Mouse (Mus musculus): ENCODE results near the gene Patj. TPM values are rescaled to one million over a fixed set of nuclear protein-coding genes. Genes with fewer than 3 reads are reported as not detected.

Patj gene
- total and polyA plus RNA-seq, 2 experiments from 2014 or later, result 11.6 to 24.6 TPM

DNA sequence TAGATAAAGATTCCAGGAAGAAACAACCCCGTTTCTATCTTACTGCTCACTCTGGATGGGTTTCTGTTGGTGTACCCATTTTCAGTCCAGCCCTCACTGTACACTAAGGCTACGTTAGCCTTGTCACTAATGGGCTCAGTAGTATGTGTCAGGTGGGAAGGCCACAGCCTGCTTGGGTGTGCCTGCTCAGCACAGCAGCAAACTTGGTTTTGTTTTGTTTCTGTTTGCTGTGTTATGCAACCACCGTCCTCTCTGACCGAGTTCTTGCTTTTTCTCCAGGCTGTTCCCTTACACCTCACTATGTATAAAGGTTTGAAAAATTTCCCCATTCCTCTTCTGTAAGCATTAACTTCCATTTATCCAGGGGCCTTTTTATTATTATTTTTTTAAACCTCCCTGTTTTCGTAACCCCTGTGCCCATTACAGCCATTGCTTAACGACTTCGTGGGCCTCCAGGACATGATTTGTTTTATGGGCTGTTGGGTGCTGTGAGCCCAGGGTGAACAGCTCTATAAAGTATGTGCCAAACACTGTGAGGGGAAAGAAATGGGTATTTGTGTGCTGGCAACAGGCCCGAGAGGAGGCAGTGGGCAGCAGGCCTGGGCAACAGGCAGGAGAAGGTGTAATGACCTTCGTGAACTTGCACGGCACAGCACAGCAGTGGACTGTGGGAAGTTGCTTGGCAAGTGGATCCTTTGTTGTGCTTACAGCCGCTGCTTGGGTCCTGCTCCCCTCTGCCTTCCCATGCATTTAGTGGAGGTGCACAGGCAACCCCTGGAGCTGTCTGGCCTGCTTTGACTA lies 113.1 kb downstream of the Patj start:
- peak; percentile 35 for DNase-seq (ENCODE audit: low spot score)
- WGBS, result 58% methylated on average over 11 of the region's 11 CpGs

DNA sequence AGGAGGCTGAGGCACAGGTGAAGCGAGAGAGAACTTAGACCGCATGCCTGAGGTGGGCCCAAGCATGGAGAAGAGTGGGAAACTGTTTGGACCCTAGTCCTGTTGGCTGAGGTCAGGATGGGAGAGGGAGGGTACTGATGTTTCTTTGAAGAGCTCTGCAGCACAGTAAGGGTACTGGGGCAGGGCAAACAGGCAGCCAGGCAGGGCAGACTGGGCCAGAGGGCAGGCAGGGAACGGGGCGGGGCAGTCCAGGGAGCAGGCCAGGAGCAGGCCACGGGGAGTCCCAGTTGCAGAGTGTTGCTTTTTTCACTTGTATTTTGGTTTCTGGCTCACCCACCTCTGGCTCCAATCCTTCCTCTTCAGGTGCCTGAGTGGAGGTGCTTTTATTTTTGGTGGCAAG lies 114.4 kb downstream of the Patj start:
- Histone ChIP-seq H3K4me1 (ENCODE audit: insufficient read depth, low read length) (no peaks in the 10 kb centered on the region), H3K36me3 (ENCODE audit: insufficient read depth, low read length) (no peaks in the 10 kb centered on the region), H3K4me3 (ENCODE audit: low read length) (no peak overlapping the region), H3K27me3 (ENCODE audit: insufficient read depth, low read length) (no peaks in the 10 kb centered on the region), H3K4me2 (ENCODE audit: low read depth, low read length) (no peak overlapping the region), H3K27ac (no peak overlapping the region), H3K9me3 (ENCODE audit: low read length) (no peaks in the 10 kb centered on the region), H3K9ac (replicated peaks; ENCODE audit: low read length) (no peak overlapping the region)
- WGBS, result 77% methylated on average over 5 of the region's 5 CpGs
- ATAC-seq, result no peak
- TF ChIP-seq CTCF (IDR thresholded peaks at IDR 0.05; ENCODE audit: low read depth), result no peak
- DNase-seq (ENCODE audit: low spot score), result no peak

More for the DNA sequence above, 113.1 kb downstream of the Patj start:
- TF ChIP-seq CTCF (IDR thresholded peaks at IDR 0.05; ENCODE audit: low read depth), result no peak
- H3K4me2 ChIP-seq (ENCODE audit: low read depth, low read length), result no peak overlapping the region
- H3K27ac ChIP-seq, result peak overlapping the region; percentile 15; the same call in 1 of the 2 replicates
- H3K9ac ChIP-seq (replicated peaks; ENCODE audit: low read length), result no peak overlapping the region
- peak; percentile 33; the same call in 1 of the 2 replicates for ATAC-seq
- no peaks in the 10 kb centered on the region for H3K9me3 ChIP-seq (ENCODE audit: low read length)
- no peak overlapping the region for H3K4me3 ChIP-seq (ENCODE audit: low read length)
- H3K36me3 ChIP-seq (ENCODE audit: insufficient read depth, low read length), result no peaks in the 10 kb centered on the region
- no peaks in the 10 kb centered on the region for H3K27me3 ChIP-seq (ENCODE audit: insufficient read depth, low read length)
- no peaks in the 10 kb centered on the region for H3K4me1 ChIP-seq (ENCODE audit: insufficient read depth, low read length)

DNA sequence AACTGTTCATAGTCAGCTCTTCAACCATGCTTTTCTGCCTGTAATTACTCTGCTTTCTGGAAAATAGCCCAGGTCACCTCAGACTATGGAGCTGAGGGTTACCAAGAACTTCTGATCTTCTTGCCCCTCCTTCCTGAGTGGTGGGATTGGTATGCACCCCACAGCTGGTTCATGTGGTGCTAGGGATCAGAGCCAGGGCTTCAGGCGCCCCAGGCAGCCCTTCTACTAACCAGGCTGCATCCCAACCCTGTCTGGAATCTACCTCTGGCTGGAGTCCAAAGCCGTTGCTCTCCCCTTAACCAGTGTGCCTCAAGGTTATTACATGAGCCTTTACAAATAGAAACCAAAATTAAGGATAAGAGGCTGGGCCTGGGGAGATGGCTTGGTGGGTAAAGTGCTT lies 115.7 kb downstream of the Patj start:
- ATAC-seq, result peak; percentile 52; the same call in 1 of the 2 replicates

DNA sequence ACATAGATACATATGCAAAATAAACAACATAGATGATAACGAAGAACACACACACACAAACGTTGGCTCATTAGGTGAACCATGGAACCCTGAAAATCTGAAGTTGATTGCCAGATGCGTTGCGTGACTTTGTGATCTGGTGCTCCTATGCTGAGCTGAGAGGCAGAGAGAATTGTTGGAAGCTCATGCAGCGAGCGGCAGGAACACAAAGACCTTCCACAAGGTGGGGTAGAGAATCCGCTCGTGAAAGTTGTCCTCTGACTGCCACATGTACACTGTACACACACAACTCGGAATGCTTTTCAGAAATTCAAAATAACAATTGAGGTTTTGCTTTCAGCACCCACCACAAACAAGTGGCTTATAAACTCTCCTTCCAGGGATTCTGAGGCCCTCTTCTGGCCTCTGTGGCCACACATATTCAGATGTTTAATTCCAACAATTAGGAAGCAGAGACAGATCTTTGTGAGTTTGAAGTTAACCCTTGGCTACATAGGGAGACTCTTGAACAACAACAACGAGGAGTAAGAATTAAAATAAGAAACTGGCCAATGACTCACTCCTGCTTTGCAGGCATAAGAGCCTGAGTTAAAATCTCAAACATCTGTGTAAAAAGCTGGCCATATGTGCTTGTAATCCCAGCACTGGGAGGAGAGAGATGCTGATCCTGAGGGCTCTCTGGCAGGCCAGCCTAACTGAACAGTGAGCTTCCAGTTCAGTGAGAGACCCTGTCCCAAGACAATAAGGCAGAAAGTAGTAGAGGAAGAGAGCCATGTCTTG lies 116.6 kb downstream of the Patj start:
- WGBS, result 66% methylated on average over 10 of the region's 10 CpGs
- no peak overlapping the region for H3K4me3 ChIP-seq (ENCODE audit: low read length)
- no peak overlapping the region for H3K4me2 ChIP-seq (ENCODE audit: low read depth, low read length)
- ATAC-seq (no peak; the same call in 1 of the 2 replicates), DNase-seq (ENCODE audit: low spot score) (peak; percentile 38)
- no peak overlapping the region for H3K9ac ChIP-seq (replicated peaks; ENCODE audit: low read length)
- no peaks in the 10 kb centered on the region for H3K36me3 ChIP-seq (ENCODE audit: insufficient read depth, low read length)
- H3K27me3 ChIP-seq (ENCODE audit: insufficient read depth, low read length), result no peaks in the 10 kb centered on the region
- peak; percentile 26; the same call in 1 of the 2 replicates for TF ChIP-seq CTCF (IDR thresholded peaks at IDR 0.05; ENCODE audit: low read depth)
- H3K27ac ChIP-seq, result no peak overlapping the region
- H3K9me3 ChIP-seq (ENCODE audit: low read length), result no peaks in the 10 kb centered on the region
- no peaks in the 10 kb centered on the region for H3K4me1 ChIP-seq (ENCODE audit: insufficient read depth, low read length)

More for the DNA sequence above, 115.7 kb downstream of the Patj start:
- no peak overlapping the region for H3K27ac ChIP-seq
- WGBS, result 34% methylated on average over 2 of the region's 2 CpGs
- no peak overlapping the region for H3K9ac ChIP-seq (replicated peaks; ENCODE audit: low read length)
- no peaks in the 10 kb centered on the region for H3K27me3 ChIP-seq (ENCODE audit: insufficient read depth, low read length)
- no peaks in the 10 kb centered on the region for H3K4me1 ChIP-seq (ENCODE audit: insufficient read depth, low read length)
- no peak overlapping the region for H3K4me2 ChIP-seq (ENCODE audit: low read depth, low read length)
- no peaks in the 10 kb centered on the region for H3K9me3 ChIP-seq (ENCODE audit: low read length)
- DNase-seq (ENCODE audit: low spot score), result peak; percentile 34
- no peaks in the 10 kb centered on the region for H3K36me3 ChIP-seq (ENCODE audit: insufficient read depth, low read length)
- no peak overlapping the region for H3K4me3 ChIP-seq (ENCODE audit: low read length)
- no peak for TF ChIP-seq CTCF (IDR thresholded peaks at IDR 0.05; ENCODE audit: low read depth)

DNA sequence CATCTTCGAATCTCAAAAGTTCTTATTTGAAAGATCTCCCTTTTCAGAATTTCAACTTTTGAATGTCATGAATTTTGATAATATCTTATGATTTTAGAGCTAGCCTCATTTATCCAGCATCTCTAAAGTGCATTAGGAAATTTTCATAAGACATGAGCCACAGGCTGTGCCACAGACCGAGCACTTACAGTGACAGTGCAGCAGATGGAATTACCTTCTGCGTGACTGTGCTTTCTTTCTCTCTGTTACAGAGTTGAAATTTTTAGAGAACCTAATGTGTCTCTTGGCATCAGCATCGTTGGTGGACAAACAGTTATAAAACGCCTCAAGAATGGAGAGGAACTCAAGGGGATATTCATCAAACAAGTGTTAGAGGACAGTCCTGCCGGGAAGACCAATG lies 124.9 kb downstream of the Patj start:
- ATAC-seq (no peak), DNase-seq (ENCODE audit: low spot score) (no peak)
- H3K4me2 ChIP-seq (ENCODE audit: low read depth, low read length), result no peak overlapping the region
- H3K27me3 ChIP-seq (ENCODE audit: insufficient read depth, low read length), result no peaks in the 10 kb centered on the region
- H3K4me3 ChIP-seq (ENCODE audit: low read length), result no peak overlapping the region
- no peak overlapping the region for H3K27ac ChIP-seq
- WGBS, result 78% methylated on average over 6 of the region's 6 CpGs
- H3K36me3 ChIP-seq (ENCODE audit: insufficient read depth, low read length), result no peaks in the 10 kb centered on the region; the same call in 1 of the 2 replicates
- H3K9me3 ChIP-seq (ENCODE audit: low read length), result no peaks in the 10 kb centered on the region
- H3K9ac ChIP-seq (replicated peaks; ENCODE audit: low read length), result no peak overlapping the region
- H3K4me1 ChIP-seq (ENCODE audit: insufficient read depth, low read length), result no peaks in the 10 kb centered on the region
- TF ChIP-seq CTCF (IDR thresholded peaks at IDR 0.05; ENCODE audit: low read depth), result no peak

DNA sequence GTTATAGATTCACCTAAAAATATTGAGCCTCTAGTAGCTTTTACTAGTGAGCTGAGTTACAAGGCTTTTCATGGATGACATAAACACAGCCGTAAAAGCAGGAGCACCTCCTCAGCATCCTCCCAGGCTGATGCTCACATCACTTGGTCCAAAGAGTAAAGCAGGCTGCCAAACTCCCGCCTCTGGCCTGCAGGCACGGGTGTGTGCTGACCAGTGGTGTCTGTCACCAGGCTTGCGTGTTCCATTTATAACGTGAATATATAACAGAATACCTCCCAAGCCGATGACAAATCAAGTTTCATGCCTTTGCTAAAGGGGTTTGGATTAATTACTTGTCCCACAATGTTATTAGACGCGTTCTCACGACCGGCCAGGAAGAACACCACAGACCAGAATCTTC lies 128.9 kb downstream of the Patj start:
- Histone ChIP-seq H3K9me3 (ENCODE audit: low read length) (no peaks in the 10 kb centered on the region), H3K9ac (replicated peaks; ENCODE audit: low read length) (no peak overlapping the region), H3K36me3 (ENCODE audit: insufficient read depth, low read length) (no peaks in the 10 kb centered on the region; the same call in 1 of the 2 replicates), H3K27me3 (ENCODE audit: insufficient read depth, low read length) (no peaks in the 10 kb centered on the region), H3K4me1 (ENCODE audit: insufficient read depth, low read length) (no peaks in the 10 kb centered on the region), H3K4me3 (ENCODE audit: low read length) (no peak overlapping the region), H3K27ac (no peak overlapping the region), H3K4me2 (ENCODE audit: low read depth, low read length) (no peak overlapping the region)
- TF ChIP-seq CTCF (IDR thresholded peaks at IDR 0.05; ENCODE audit: low read depth), result no peak
- 92% methylated on average over 10 of the region's 10 CpGs for WGBS
- no peak for ATAC-seq
- DNase-seq (ENCODE audit: low spot score), result no peak

Data from hindbrain, postnatal 0 days (tissue).